Mouse (Mus musculus) left cerebral cortex, postnatal 10 days (tissue): ENCODE measurements around the gene Lmna. TPM values are rescaled to one million over a fixed set of nuclear protein-coding genes. Genes with fewer than 3 reads are reported as not detected.

ENCODE experiments used
- DNase-seq, 2 experiments: peaks; one replicate each; pipeline ENCODE4 v3.0.0; 2021 to 2022; ENCODE audit warnings: low spot score in 2 of 2, mixed read lengths in 1 of 2; ENCODE audit errors: extremely low spot score in 1 of 2
- intact Hi-C: fragments of 180-260 bp; cut with DNase I; formaldehyde crosslinking; loops from one replicate; pipeline ENCODE4 v1.15.1; 2025
- microRNA-seq: library from miRNA; unstranded; fragments of <30 nt; microRNA quantifications from one replicate; pipeline ENCODE4 v1.2.0, GENCODE M21; 2022
- total RNA-seq, 2 experiments: library from RNA; stranded (reverse); gene quantifications; 2 replicates each; pipeline ENCODE4 v1.2.3; 2021

The Lmna gene
- total RNA-seq, 2 experiments from 2014 or later, result 47.2 to 48.6 TPM

- intact Hi-C loops, result no loop called here
- no peak for DNase-seq
Observed at GRCm38 (mm10) chr3:88437454-88437853, 72.3 kb downstream of the Lmna start.

DNA sequence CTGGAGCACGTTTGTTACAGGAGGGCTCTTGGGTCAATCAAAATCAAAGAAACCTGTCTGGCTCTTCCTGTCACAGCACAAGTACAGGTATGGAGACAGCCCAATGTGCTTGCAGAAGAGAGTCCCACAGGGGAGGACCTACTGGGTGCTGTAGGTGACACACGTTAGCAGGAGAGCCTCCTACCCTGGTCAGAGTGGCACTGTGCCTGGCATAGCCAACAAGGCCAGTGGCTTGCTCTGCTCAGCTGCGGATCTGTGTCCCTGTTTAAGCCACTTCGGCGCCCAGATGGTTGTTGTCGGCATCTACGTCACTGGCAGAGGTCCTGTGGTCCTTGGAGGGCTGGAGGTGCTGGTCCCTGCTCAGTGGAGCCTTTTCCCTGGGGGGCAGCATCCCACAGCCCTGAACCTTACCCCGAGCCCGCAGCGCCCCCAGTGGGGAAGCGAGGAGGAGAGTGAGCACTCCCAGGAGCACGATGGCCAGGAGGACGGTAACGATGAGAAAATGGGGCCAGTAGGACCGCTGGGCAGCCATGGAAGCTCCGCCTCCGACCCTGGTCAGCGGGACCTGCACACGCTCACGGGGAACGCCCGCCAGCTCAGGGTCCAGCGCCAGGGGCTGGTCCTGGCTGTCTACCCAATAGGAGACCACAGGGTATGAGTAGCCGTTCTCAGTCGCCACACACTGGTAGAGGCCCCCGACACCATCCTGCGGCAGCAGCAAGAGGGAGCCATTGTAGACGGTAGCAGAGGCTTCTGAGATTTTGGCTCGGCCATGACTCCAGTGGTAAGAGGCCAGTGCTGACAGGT, 73.2 kb downstream of the Lmna start:
- intact Hi-C loops, result no loop called here
- DNase-seq, result peak in 1 of 2 experiments; percentile 81

- DNase-seq, result peak; percentile 40 to 70
- intact Hi-C loops, result no loop called here
Observed at GRCm38 (mm10) chr3:88435515-88435914, 74.2 kb downstream of the Lmna start.

Small RNA genes lying within 50 kb of the gene (microRNA-seq; reads per million reads assigned to microRNA genes)
- gene Mir1905 (not detected), gene Mir7011 (1.4 reads per million)

Other genes starting within 250 kb of the Lmna start
- gene Gm38392, start 222.7 kb downstream of the Lmna start, total RNA-seq, result under 1 TPM in 1 of 2 experiments, not detected in 1; 0.81 TPM
- gene Tsacc, start 213.0 kb downstream of the Lmna start, total RNA-seq, result 1 to 10 TPM; 6.3 TPM
- gene Cct3, start 212.8 kb downstream of the Lmna start, total RNA-seq, result 100 to 1,000 TPM; 215 to 224 TPM
- 10 to 100 TPM; 74.6 to 79.2 TPM for gene Glmp, start 184.9 kb downstream of the Lmna start, total RNA-seq
- 1 to 10 TPM in 1 of 2 experiments, under 1 TPM in 1; 0.63 to 1.5 TPM for gene Tmem79, start 173.8 kb downstream of the Lmna start, total RNA-seq
- gene Smg5, start 173.7 kb downstream of the Lmna start, total RNA-seq, result 10 to 100 TPM; 73.5 to 74.7 TPM
- gene Paqr6, start 145.4 kb downstream of the Lmna start, total RNA-seq, result 1 to 10 TPM; 3.5 to 3.6 TPM
- under 1 TPM in 1 of 2 experiments, not detected in 1; 0.66 TPM for gene Bglap3, start 137.2 kb downstream of the Lmna start, total RNA-seq
- not detected for gene Bglap2, start 131.3 kb downstream of the Lmna start, total RNA-seq
- 1 to 10 TPM in 1 of 2 experiments, under 1 TPM in 1; 0.95 to 2.6 TPM for gene Bglap, start 125.5 kb downstream of the Lmna start, total RNA-seq
- gene Pmf1, start 99.6 kb downstream of the Lmna start, total RNA-seq, result 10 to 100 TPM; 10.3 to 11.5 TPM
- gene Slc25a44, start 84.8 kb downstream of the Lmna start, total RNA-seq, result 10 to 100 TPM; 60.3 to 62.5 TPM
- gene Sema4a, start 48.8 kb downstream of the Lmna start, total RNA-seq, result 10 to 100 TPM; 46.5 to 52.6 TPM
- gene Mex3a, start 22.4 kb upstream of the Lmna start, total RNA-seq, result 10 to 100 TPM in 1 of 2 experiments, 1 to 10 TPM in 1; 6.9 to 10.7 TPM
- gene Rab25, start 38.3 kb upstream of the Lmna start, total RNA-seq, result not detected
- 100 to 1,000 TPM; 109 to 110 TPM for gene Lamtor2, start 43.1 kb upstream of the Lmna start, total RNA-seq
- 10 to 100 TPM; 78.8 to 82.6 TPM for gene Ubqln4, start 43.8 kb upstream of the Lmna start, total RNA-seq
- 100 to 1,000 TPM; 127 to 128 TPM for gene Ssr2, start 65.9 kb upstream of the Lmna start, total RNA-seq
- 100 to 1,000 TPM; 257 to 264 TPM for gene Arhgef2, start 96.0 kb upstream of the Lmna start, total RNA-seq
- gene Rxfp4, start 143.2 kb upstream of the Lmna start, total RNA-seq, result not detected
- gene Khdc4, start 175.8 kb upstream of the Lmna start, total RNA-seq, result 10 to 100 TPM; 52.0 to 55.7 TPM
- gene Rit1, start 206.9 kb upstream of the Lmna start, total RNA-seq, result 10 to 100 TPM; 42.9 to 55.5 TPM